Mouse (Mus musculus) embryonic facial prominence, embryonic 10.5 days (tissue): Measurements from ENCODE around the gene Crtc1. TPM values are rescaled to one million over a fixed set of nuclear protein-coding genes. Genes with fewer than 3 reads are reported as not detected.

Source experiments
- DNase-seq: peaks from one replicate; pipeline ENCODE4 v3.0.0-alpha.2; 2017; ENCODE audit warnings: low spot score
- H3K27ac ChIP-seq: fragments of 300-500 bp; sonication (generic); replicated peaks from 2 replicates; pipeline ENCODE4 v1.5.1; 2016; ENCODE audit warnings: mild to moderate bottlenecking
- H3K27me3 ChIP-seq: fragments of 300-500 bp; sonication (generic); replicated peaks from 2 replicates; pipeline ENCODE4 v1.6.1; 2016; ENCODE audit warnings: low read depth, mild to moderate bottlenecking; ENCODE audit not compliant: poor library complexity, severe bottlenecking
- H3K36me3 ChIP-seq: fragments of 300-500 bp; sonication (generic); replicated peaks from 2 replicates; pipeline ENCODE4 v1.6.1; 2016; ENCODE audit warnings: mild to moderate bottlenecking, moderate library complexity
- H3K4me1 ChIP-seq: fragments of 300-500 bp; sonication (generic); 2 replicates; pipeline ENCODE4 v1.6.1; 2016
- H3K4me3 ChIP-seq: fragments of 300-500 bp; sonication (generic); 2 replicates; pipeline ENCODE4 v1.5.1; 2016; ENCODE audit warnings: mild to moderate bottlenecking, moderate library complexity
- H3K9me3 ChIP-seq: fragments of 300-500 bp; sonication (generic); 2 replicates; pipeline ENCODE4 v1.6.1; 2016; ENCODE audit warnings: mild to moderate bottlenecking
- WGBS: fragments of 180-500 bp; shearing (Covaris S2); methylation state at CpG from one replicate; pipeline ENCODE4 v1.1.7; 2016; 5-methylcytosine and 5-hydroxymethylcytosine counted together
- polyA plus RNA-seq: library from polyadenylated mRNA; unstranded; fragments of >200 nt; fragmentation: Nextera tagmentation; extraction: Ambion mirVana; gene quantifications from 2 replicates; pipeline ENCODE4 v1.2.1, GENCODE M21; 2016

Crtc1 gene
- polyA plus RNA-seq, 1 experiment from 2014 or later = 20.6 TPM

GRCm38 (mm10) chr8:70415540-70416451 is 23.6 kb downstream of the Crtc1 start:
- H3K4me1 ChIP-seq = peaks cover 48% of the 10 kb centered on the region
- 0 out of 2 replicates have a peak, but pooled peaks cover 7% of the 10 kb centered on the region for H3K27me3 ChIP-seq
- H3K27ac ChIP-seq = 0 out of 2 replicates have a peak overlapping the region, but pooled peaks have one; percentile 8
- H3K9me3 ChIP-seq = no peaks in the 10 kb centered on the region
- H3K4me3 ChIP-seq = no peak overlapping the region
- peak; percentile 57 for DNase-seq
- H3K36me3 ChIP-seq = peaks cover 11% of the 10 kb centered on the region; the same call in 1 of the 2 replicates
- 66% methylated on average over 8 of the region's 8 CpGs for WGBS

DNA sequence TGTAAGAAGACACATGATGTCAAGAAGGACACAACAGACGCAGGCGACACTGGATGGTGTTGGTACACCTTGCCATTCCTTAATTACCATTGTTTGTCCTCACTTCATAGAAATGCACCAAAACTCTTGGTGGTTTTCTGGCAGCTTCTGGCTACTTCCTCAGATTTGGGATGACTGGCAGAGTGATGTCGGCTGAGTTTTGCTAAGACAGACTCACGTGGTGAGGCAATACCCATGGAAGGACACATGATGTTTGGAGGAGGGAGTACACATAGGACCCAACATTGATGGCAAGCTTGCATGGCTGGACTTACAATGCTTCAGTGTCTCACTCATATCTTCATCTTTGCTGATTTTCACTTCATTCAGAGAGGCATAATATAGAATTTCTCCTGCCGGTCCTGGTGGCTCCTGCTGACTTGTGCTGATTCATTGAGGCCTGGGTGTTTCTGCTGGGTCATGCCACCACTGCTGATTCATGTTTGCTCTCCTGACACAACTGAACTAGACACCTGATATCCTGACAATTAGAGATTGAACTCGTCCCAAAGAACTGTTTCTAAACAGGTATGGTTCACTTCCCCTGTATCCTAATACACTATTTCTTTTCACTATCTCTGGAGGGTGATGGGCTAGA is 25.0 kb downstream of the Crtc1 start:
- no peak overlapping the region for H3K27ac ChIP-seq
- 0 out of 2 replicates have a peak, but pooled peaks cover 7% of the 10 kb centered on the region for H3K27me3 ChIP-seq
- peaks cover 44% of the 10 kb centered on the region for H3K4me1 ChIP-seq
- WGBS = 89% methylated on average over 6 of the region's 6 CpGs
- DNase-seq = no peak
- no peaks in the 10 kb centered on the region for H3K9me3 ChIP-seq
- no peak overlapping the region for H3K4me3 ChIP-seq
- H3K36me3 ChIP-seq = peaks cover 11% of the 10 kb centered on the region; the same call in 1 of the 2 replicates

DNA sequence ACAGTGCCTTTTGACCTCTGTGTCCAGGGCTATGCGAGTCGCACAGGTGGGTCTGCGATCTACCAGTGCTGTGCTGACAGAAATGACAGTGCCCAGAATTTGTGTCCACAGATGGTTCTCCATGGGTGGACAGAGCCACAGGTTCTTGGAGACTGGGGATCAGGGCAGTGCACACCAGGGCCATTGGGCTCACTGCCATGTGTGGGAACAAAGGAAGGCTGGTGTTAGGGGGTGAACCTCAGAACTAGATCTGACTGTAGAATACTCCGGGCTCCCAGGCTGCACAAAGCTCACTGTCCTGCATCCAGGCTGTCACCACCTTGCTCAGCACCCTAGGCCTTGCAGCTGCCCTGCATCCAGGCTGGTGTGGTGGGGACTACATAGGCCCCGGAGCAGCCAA is 29.1 kb downstream of the Crtc1 start:
- DNase-seq = no peak
- no peak overlapping the region for H3K27ac ChIP-seq
- H3K4me3 ChIP-seq = no peak overlapping the region
- no peaks in the 10 kb centered on the region for H3K27me3 ChIP-seq
- no peaks in the 10 kb centered on the region for H3K9me3 ChIP-seq
- 92% methylated on average over 5 of the region's 5 CpGs for WGBS
- peaks cover 11% of the 10 kb centered on the region; the same call in 1 of the 2 replicates for H3K36me3 ChIP-seq
- H3K4me1 ChIP-seq = peaks cover 40% of the 10 kb centered on the region

GRCm38 (mm10) chr8:70409455-70409871 is 29.9 kb downstream of the Crtc1 start:
- Histone ChIP-seq H3K4me3 (no peak overlapping the region), H3K9me3 (no peaks in the 10 kb centered on the region), H3K27me3 (no peaks in the 10 kb centered on the region), H3K36me3 (peaks cover 14% of the 10 kb centered on the region), H3K27ac (peak overlapping the region; percentile 51; the same call in 1 of the 2 replicates), H3K4me1 (peaks cover 48% of the 10 kb centered on the region)
- WGBS = 74% methylated on average over 9 of the region's 9 CpGs
- DNase-seq = no peak

GRCm38 (mm10) chr8:70409019-70409418 is 30.4 kb downstream of the Crtc1 start:
- peaks cover 49% of the 10 kb centered on the region for H3K4me1 ChIP-seq
- peak overlapping the region; percentile 51; the same call in 1 of the 2 replicates for H3K27ac ChIP-seq
- H3K36me3 ChIP-seq = peaks cover 18% of the 10 kb centered on the region
- no peak for DNase-seq
- 78% methylated on average over 10 of the region's 10 CpGs for WGBS
- H3K4me3 ChIP-seq = no peak overlapping the region
- no peaks in the 10 kb centered on the region for H3K27me3 ChIP-seq
- H3K9me3 ChIP-seq = no peaks in the 10 kb centered on the region

DNA sequence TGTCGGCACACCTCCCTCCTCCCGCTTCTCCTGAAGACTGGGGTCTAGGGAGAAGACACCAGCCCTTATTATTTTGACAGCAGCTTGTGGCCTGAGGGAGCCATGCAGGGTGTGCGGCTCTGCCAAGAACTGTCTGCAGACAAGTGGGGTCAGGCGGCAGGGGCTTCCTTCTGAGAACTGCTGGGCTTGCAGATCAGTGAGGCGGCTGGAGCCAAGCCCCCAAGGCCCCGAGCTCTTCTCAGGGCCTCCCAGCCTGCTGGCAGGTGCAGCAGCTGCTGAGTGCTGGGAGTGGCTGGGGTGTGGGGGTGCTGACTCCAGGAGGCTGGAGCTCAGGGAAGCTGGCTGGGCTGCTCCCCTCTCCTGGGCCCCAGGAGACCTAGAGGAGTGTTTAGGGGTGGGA is 31.1 kb downstream of the Crtc1 start:
- Histone ChIP-seq H3K27me3 (no peaks in the 10 kb centered on the region), H3K36me3 (peaks cover 20% of the 10 kb centered on the region), H3K27ac (peak overlapping the region; percentile 51; the same call in 1 of the 2 replicates), H3K9me3 (no peaks in the 10 kb centered on the region), H3K4me1 (peaks cover 49% of the 10 kb centered on the region), H3K4me3 (no peak overlapping the region)
- 51% methylated on average over 6 of the region's 6 CpGs for WGBS
- peak; percentile 32 for DNase-seq

- no peak for DNase-seq
- WGBS = 76% methylated on average over 11 of the region's 11 CpGs
- no peaks in the 10 kb centered on the region for H3K27me3 ChIP-seq
- H3K9me3 ChIP-seq = no peaks in the 10 kb centered on the region
- peaks cover 17% of the 10 kb centered on the region for H3K36me3 ChIP-seq
- peak overlapping the region; percentile 55 for H3K27ac ChIP-seq
- H3K4me3 ChIP-seq = no peak overlapping the region
- H3K4me1 ChIP-seq = peaks cover 49% of the 10 kb centered on the region
Measured at GRCm38 (mm10) chr8:70406427-70407069, 32.8 kb downstream of the Crtc1 start.

- H3K4me3 ChIP-seq = no peak overlapping the region
- peaks cover 45% of the 10 kb centered on the region for H3K4me1 ChIP-seq
- H3K9me3 ChIP-seq = no peaks in the 10 kb centered on the region
- WGBS = 30% methylated on average over 7 of the region's 7 CpGs
- peaks cover 21% of the 10 kb centered on the region for H3K36me3 ChIP-seq
- H3K27ac ChIP-seq = 0 out of 2 replicates have a peak overlapping the region, but pooled peaks have one; percentile 24
- no peaks in the 10 kb centered on the region for H3K27me3 ChIP-seq
- no peak for DNase-seq
Measured at GRCm38 (mm10) chr8:70405189-70405588, 34.2 kb downstream of the Crtc1 start.

DNA sequence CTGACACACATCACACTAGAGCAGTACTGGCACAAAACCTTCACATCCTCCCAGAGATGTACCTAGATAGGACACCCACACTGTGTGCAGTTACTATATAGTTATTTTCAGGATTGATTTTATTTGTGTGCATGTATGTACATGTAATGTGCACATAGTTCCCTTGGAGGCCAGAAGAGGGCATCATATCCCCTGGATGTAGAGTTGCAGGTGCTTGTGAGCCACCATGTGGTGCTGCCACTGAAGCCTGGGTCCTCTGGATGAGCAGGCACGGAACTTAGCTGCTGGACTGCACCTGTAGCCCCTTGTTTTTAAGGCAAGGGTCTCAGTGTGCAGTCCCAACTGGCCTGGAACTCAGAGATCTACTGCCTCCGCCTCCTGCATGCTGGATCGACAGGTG is 35.2 kb downstream of the Crtc1 start:
- H3K9me3 ChIP-seq = no peaks in the 10 kb centered on the region
- no peak overlapping the region for H3K27ac ChIP-seq
- H3K36me3 ChIP-seq = peaks cover 26% of the 10 kb centered on the region
- H3K4me1 ChIP-seq = peaks cover 40% of the 10 kb centered on the region
- H3K27me3 ChIP-seq = no peaks in the 10 kb centered on the region
- no peak for DNase-seq
- 93% methylated on average over 3 of the region's 3 CpGs for WGBS
- H3K4me3 ChIP-seq = no peak overlapping the region

- H3K4me3 ChIP-seq = no peak overlapping the region
- H3K4me1 ChIP-seq = no peaks in the 10 kb centered on the region
- DNase-seq = no peak
- H3K9me3 ChIP-seq = no peaks in the 10 kb centered on the region
- H3K27me3 ChIP-seq = no peaks in the 10 kb centered on the region
- H3K27ac ChIP-seq = no peak overlapping the region
- H3K36me3 ChIP-seq = peaks cover 31% of the 10 kb centered on the region
- WGBS = 90% methylated on average over 16 of the region's 16 CpGs
Measured at GRCm38 (mm10) chr8:70397611-70398563, 41.5 kb downstream of the Crtc1 start.

DNA sequence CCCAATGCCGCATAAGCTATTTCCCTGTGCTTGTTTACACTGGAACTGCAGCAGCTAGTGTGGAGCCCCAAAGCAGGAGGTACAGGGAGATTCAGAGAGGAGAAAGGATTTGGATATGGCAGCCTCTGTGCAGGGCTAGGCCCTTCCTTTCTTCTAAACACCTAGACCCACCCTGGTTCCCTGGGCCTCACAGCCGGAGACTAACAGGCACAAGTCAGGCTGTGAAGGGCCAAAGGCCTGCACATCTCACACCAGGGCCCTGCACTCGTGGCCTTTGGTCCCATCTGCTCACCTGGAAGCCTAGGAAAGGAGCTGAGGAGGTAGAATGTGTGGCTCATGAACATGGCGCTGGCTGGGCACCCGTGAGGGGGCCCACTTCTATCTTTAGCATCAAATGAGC is 43.2 kb downstream of the Crtc1 start:
- H3K4me3 ChIP-seq = no peak overlapping the region
- WGBS = 85% methylated on average over 5 of the region's 5 CpGs
- DNase-seq = no peak
- H3K9me3 ChIP-seq = no peaks in the 10 kb centered on the region
- no peak overlapping the region for H3K27ac ChIP-seq
- peaks cover under 1% of the 10 kb centered on the region; the same call in 1 of the 2 replicates for H3K4me1 ChIP-seq
- no peaks in the 10 kb centered on the region for H3K27me3 ChIP-seq
- H3K36me3 ChIP-seq = peaks cover 39% of the 10 kb centered on the region
